Mouse (Mus musculus): ENCODE results near the gene C330007P06Rik. TPM values are rescaled to one million over a fixed set of nuclear protein-coding genes. Genes with fewer than 3 reads are reported as not detected.

The C330007P06Rik gene
- polyA plus RNA-seq (2017; shearing (Covaris generic)) = 33.2 TPM

GRCm38 (mm10) chrX:36873765-36874164, at the start of gene C330007P06Rik, which contains the start of gene Ube2a:
Gene C330007P06Rik, minus strand, starts transcription at chrX:36874111.
Gene Ube2a, plus strand, starts transcription at chrX:36873900.

GRCm38 (mm10) chrX:36902321-36903114, 28.6 kb upstream of the C330007P06Rik start, which contains the start of gene Nkrf:
Gene Nkrf, minus strand, starts transcription at chrX:36902899.

GRCm38 (mm10) chrX:36795424-36796162, 78.3 kb downstream of the C330007P06Rik start, which contains the start of gene Slc25a5:
Gene Slc25a5, plus strand, starts transcription at chrX:36795651.

Other genes starting within 250 kb of the C330007P06Rik start
- 0.96 TPM for gene Akap17b, start 228.7 kb downstream of the C330007P06Rik start, polyA plus RNA-seq (2017; shearing (Covaris generic))
- 0.35 TPM for gene Slc25a43, start 130.5 kb downstream of the C330007P06Rik start, polyA plus RNA-seq (2017; shearing (Covaris generic))
- 699 TPM for gene Slc25a5, start 78.5 kb downstream of the C330007P06Rik start, polyA plus RNA-seq (2017; shearing (Covaris generic))
- gene Ube2a, start 211 bp downstream of the C330007P06Rik start, polyA plus RNA-seq (2017; shearing (Covaris generic)) = 119 TPM
- gene Nkrf, start 28.8 kb upstream of the C330007P06Rik start, polyA plus RNA-seq (2017; shearing (Covaris generic)) = 2.3 TPM
- 154 TPM for gene Sept6, start 117.7 kb upstream of the C330007P06Rik start, polyA plus RNA-seq (2017; shearing (Covaris generic))
- not detected for gene Sowahd, start 174.7 kb upstream of the C330007P06Rik start, polyA plus RNA-seq (2017; shearing (Covaris generic))
- 452 TPM for gene Rpl39, start 211.3 kb upstream of the C330007P06Rik start, polyA plus RNA-seq (2017; shearing (Covaris generic))
- 24.7 TPM for gene Upf3b, start 236.2 kb upstream of the C330007P06Rik start, polyA plus RNA-seq (2017; shearing (Covaris generic))